In the genomic region with DNA sequence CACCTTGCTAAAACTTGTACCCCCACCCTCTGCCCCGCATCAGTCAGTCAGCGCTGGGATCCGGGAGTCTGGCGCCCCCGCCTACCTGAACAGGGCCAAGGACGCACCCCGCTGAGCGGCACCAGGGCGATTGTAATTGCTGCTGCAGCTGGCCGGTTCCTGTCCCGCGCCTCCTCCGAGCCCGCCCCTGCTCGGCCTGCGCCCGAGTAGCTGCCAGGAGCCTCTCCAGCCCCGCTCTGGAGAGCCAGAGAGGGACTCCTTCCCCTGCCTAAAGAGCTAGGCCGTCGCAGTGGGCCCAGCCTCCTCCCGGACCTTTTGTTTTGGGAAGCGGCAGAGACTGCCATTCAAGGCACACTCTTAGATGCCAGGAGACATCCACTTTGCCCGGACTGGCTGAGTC, we compare ENCODE assay signal across 8 mouse cellular contexts. TPM values are rescaled to one million over a fixed set of nuclear protein-coding genes. Genes with fewer than 3 reads are reported as not detected.
A peak's percentile ranks its signal among the peaks of the same experiment; 100 is the strongest.
DNase-seq lines count a peak whose midpoint lies in the region; ATAC-seq lines count a peak whose summit lies in the region.

No protein-coding gene starts in this region.

- H3K27ac ChIP-seq in embryonic facial prominence, embryonic 12.5 days: no peak overlapping the region
- H3K27ac ChIP-seq in heart, embryonic 11.5 days (ENCODE audit: low read depth, low read length): no peak overlapping the region
- no peak overlapping the region for H3K27ac ChIP-seq in midbrain, embryonic 13.5 days

- peak overlapping the region; percentile 44 for H3K9ac ChIP-seq in embryonic facial prominence, embryonic 12.5 days
- no peak overlapping the region for H3K9ac ChIP-seq in heart, embryonic 11.5 days (ENCODE audit: low read depth, low read length)
- H3K9ac ChIP-seq in midbrain, embryonic 13.5 days (replicated peaks): peak overlapping the region; percentile 51; the same call in 1 of the 2 replicates

- H3K9me3 ChIP-seq in embryonic facial prominence, embryonic 12.5 days: no peaks in the 10 kb centered on the region
- no peaks in the 10 kb centered on the region for H3K9me3 ChIP-seq in heart, embryonic 11.5 days (replicated peaks; ENCODE audit: control insufficient read depth, low read length)
- no peaks in the 10 kb centered on the region for H3K9me3 ChIP-seq in midbrain, embryonic 13.5 days

- ATAC-seq in embryonic facial prominence, embryonic 12.5 days (ENCODE audit: insufficient number of reproducible peaks, insufficient read depth, low FRiP score, low TSS enrichment): no peak
- 0 out of 2 replicates have a peak, but pooled peaks have one; percentile 10 for ATAC-seq in heart, embryonic 11.5 days (replicated peaks; ENCODE audit: insufficient number of reproducible peaks, low FRiP score, low TSS enrichment)
- no peak for ATAC-seq in midbrain, embryonic 13.5 days

- peaks cover 19% of the 10 kb centered on the region for H3K27me3 ChIP-seq in embryonic facial prominence, embryonic 12.5 days
- peaks cover 25% of the 10 kb centered on the region for H3K27me3 ChIP-seq in heart, embryonic 11.5 days (ENCODE audit: control insufficient read depth, insufficient read depth, low read length)
- H3K27me3 ChIP-seq in midbrain, embryonic 13.5 days: no peaks in the 10 kb centered on the region; the same call in 1 of the 2 replicates

- peak; percentile 61 to 73 for DNase-seq in cerebellum, postnatal 10 days
- DNase-seq in cerebellum, adult 9-10 months: no peak
- DNase-seq in kidney, postnatal 25 days: peak; percentile 6 to 53
- peak; percentile 54 to 71 for DNase-seq in urinary bladder, postnatal 4 days (ENCODE audit: low spot score in 2 of 2)
- no peak for DNase-seq in spleen, adult 18-20 months

- peak overlapping the region; percentile 47 for H3K4me2 ChIP-seq in embryonic facial prominence, embryonic 12.5 days (replicated peaks)
- peak overlapping the region; percentile 36 for H3K4me2 ChIP-seq in heart, embryonic 11.5 days
- peak overlapping the region; percentile 41 for H3K4me2 ChIP-seq in midbrain, embryonic 13.5 days (replicated peaks)

- H3K4me3 ChIP-seq in embryonic facial prominence, embryonic 12.5 days: peak overlapping the region; percentile 18
- H3K4me3 ChIP-seq in heart, embryonic 11.5 days (ENCODE audit: low read depth, low read length): peak overlapping the region; percentile 20
- peak overlapping the region; percentile 6; the same call in 1 of the 2 replicates for H3K4me3 ChIP-seq in midbrain, embryonic 13.5 days (replicated peaks)

- H3K36me3 ChIP-seq in embryonic facial prominence, embryonic 12.5 days: no peaks in the 10 kb centered on the region
- no peaks in the 10 kb centered on the region for H3K36me3 ChIP-seq in heart, embryonic 11.5 days (ENCODE audit: control insufficient read depth, insufficient read depth, low read length)
- H3K36me3 ChIP-seq in midbrain, embryonic 13.5 days: no peaks in the 10 kb centered on the region

- 3% methylated on average over 23 of the region's 23 CpGs for WGBS in embryonic facial prominence, embryonic 12.5 days
- 2% methylated on average over 22 of the region's 23 CpGs for WGBS in heart, embryonic 11.5 days (ENCODE audit: insufficient replicate concordance)
- WGBS in midbrain, embryonic 13.5 days: 2% methylated on average over 23 of the region's 23 CpGs

- H3K4me1 ChIP-seq in embryonic facial prominence, embryonic 12.5 days: 0 out of 2 replicates have a peak, but pooled peaks cover 10% of the 10 kb centered on the region
- 0 out of 2 replicates have a peak, but pooled peaks cover 3% of the 10 kb centered on the region for H3K4me1 ChIP-seq in heart, embryonic 11.5 days (ENCODE audit: control insufficient read depth, insufficient read depth, low read length)
- peaks cover 14% of the 10 kb centered on the region for H3K4me1 ChIP-seq in midbrain, embryonic 13.5 days (replicated peaks)

RNA-seq across cellular contexts. Expression of a gene that starts 19.1 kb away (rescaled TPM):
- polyA plus RNA-seq in embryonic facial prominence, embryonic 12.5 days (2016; fragmentation: Nextera tagmentation; extraction: Ambion mirVana): 1.5 and 2.6 TPM in 2 replicates
- 0.14 and 0.25 TPM in 2 replicates for polyA plus RNA-seq in heart, embryonic 11.5 days (2014; fragmentation: Nextera tagmentation; extraction: Ambion mirVana)
- polyA plus RNA-seq in midbrain, embryonic 13.5 days (2015; fragmentation: Nextera tagmentation; extraction: Ambion mirVana): 0.45 and 0.70 TPM in 2 replicates

RNA-seq across cellular contexts. Expression of a gene that starts 30.9 kb away (rescaled TPM):
- 2.6 and 3.3 TPM in 2 replicates for polyA plus RNA-seq in embryonic facial prominence, embryonic 12.5 days (2016; fragmentation: Nextera tagmentation; extraction: Ambion mirVana)
- polyA plus RNA-seq in heart, embryonic 11.5 days (2014; fragmentation: Nextera tagmentation; extraction: Ambion mirVana): 0.65 and 1.3 TPM in 2 replicates
- 2.5 and 2.6 TPM in 2 replicates for polyA plus RNA-seq in midbrain, embryonic 13.5 days (2015; fragmentation: Nextera tagmentation; extraction: Ambion mirVana)

RNA-seq across cellular contexts. Expression of a gene that starts 39.1 kb away (rescaled TPM):
- 71.2 and 72.4 TPM in 2 replicates for polyA plus RNA-seq in embryonic facial prominence, embryonic 12.5 days (2016; fragmentation: Nextera tagmentation; extraction: Ambion mirVana)
- polyA plus RNA-seq in heart, embryonic 11.5 days (2014; fragmentation: Nextera tagmentation; extraction: Ambion mirVana): 36.7 and 37.9 TPM in 2 replicates
- polyA plus RNA-seq in midbrain, embryonic 13.5 days (2015; fragmentation: Nextera tagmentation; extraction: Ambion mirVana): 44.5 and 47.7 TPM in 2 replicates

RNA-seq across cellular contexts. Expression of a gene that starts 40.5 kb away (rescaled TPM):
- polyA plus RNA-seq in embryonic facial prominence, embryonic 12.5 days (2016; fragmentation: Nextera tagmentation; extraction: Ambion mirVana): 0.33 TPM in 1 of 2 replicates, not detected in the other
- 0.37 TPM in 1 of 2 replicates, not detected in the other for polyA plus RNA-seq in heart, embryonic 11.5 days (2014; fragmentation: Nextera tagmentation; extraction: Ambion mirVana)
- 0.26 TPM in 1 of 2 replicates, not detected in the other for polyA plus RNA-seq in midbrain, embryonic 13.5 days (2015; fragmentation: Nextera tagmentation; extraction: Ambion mirVana)

RNA-seq across cellular contexts. Expression of a gene that starts 53.2 kb away (rescaled TPM):
- 280 and 292 TPM in 2 replicates for polyA plus RNA-seq in embryonic facial prominence, embryonic 12.5 days (2016; fragmentation: Nextera tagmentation; extraction: Ambion mirVana)
- polyA plus RNA-seq in heart, embryonic 11.5 days (2014; fragmentation: Nextera tagmentation; extraction: Ambion mirVana): 69.4 and 85.1 TPM in 2 replicates
- polyA plus RNA-seq in midbrain, embryonic 13.5 days (2015; fragmentation: Nextera tagmentation; extraction: Ambion mirVana): 311 and 312 TPM in 2 replicates

Comparison
In these comparisons a context has a peak if more than half of its experiments do, and no peak if none do; other contexts are left out.
1. DNase-seq: peak in cerebellum, postnatal 10 days (2 of 2), kidney, postnatal 25 days (2 of 2) and urinary bladder, postnatal 4 days (2 of 2); none in cerebellum, adult 9-10 months (single experiment) and spleen, adult 18-20 months (0 of 2).
2. Peak in every context shown above with its lines, with median percentiles within 50 percentile points of each other: H3K4me2 ChIP-seq and H3K4me3 ChIP-seq.